ENCODE assay signal across 10 mouse cellular contexts in the genomic region with DNA sequence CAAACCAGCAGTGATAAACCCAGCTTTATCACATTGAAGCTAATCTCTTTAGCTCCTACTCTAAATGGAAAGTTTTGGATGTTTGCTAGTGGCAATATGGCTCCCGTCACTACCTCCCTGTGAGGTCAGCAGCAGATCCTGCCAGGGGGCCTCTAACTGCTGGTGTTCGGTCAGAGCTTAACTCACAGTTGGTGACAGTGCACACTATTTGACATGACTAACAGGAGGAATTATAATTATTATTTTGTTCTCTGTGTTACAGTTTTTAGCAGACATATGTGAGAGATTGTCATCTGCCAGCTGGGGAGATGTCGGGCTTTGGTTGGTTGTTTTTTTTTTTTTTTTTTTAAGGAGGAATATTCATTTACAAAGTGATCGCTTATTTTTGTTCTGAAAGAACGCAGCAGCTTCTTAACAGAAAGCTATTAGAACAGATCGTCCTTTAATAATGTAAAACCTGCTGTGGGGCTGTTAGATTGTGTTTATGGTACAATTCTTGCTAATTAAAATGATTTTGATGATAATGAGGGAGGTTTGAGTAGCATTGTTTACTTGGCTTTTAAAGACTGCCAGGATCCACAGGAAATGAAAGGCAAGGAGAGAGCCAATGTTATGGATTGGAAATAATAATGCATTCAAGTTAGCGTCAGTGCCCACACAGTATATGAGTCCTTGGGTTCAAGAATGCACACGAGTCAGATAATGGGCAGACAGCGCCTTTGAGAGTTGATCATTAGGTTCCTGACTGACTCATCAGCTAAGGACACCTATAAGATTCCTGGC.
DNase-seq lines count a peak whose midpoint lies in the region; ATAC-seq and TF ChIP-seq lines count a peak whose summit lies in the region.
"Had no signal": no experiment of that assay in that cellular context is flagged by ENCODE, and none has a peak within 500 bp of the region (broad histone marks: within the 10 kb centered on the region; RNA-seq: fewer than 3 reads in every experiment).

No protein-coding gene starts in this region.

- H3K9me3 ChIP-seq in heart, postnatal 0 days (replicated peaks; ENCODE audit: control insufficient read depth, low read length) = no peaks in the 10 kb centered on the region
- no peaks in the 10 kb centered on the region for H3K9me3 ChIP-seq in lung, postnatal 0 days (ENCODE audit: low read length)
- H3K9me3 ChIP-seq in forebrain, embryonic 12.5 days = no peaks in the 10 kb centered on the region
- no peaks in the 10 kb centered on the region for H3K9me3 ChIP-seq in limb, embryonic 13.5 days

- H3K4me2 ChIP-seq in heart, postnatal 0 days (ENCODE audit: low read depth, low read length) = no peak overlapping the region
- H3K4me2 ChIP-seq in lung, postnatal 0 days (replicated peaks; ENCODE audit: low read depth, low read length) = no peak overlapping the region
- no peak overlapping the region for H3K4me2 ChIP-seq in forebrain, embryonic 12.5 days
- 0 out of 2 replicates have a peak overlapping the region, but pooled peaks have one; percentile 21 for H3K4me2 ChIP-seq in limb, embryonic 13.5 days (replicated peaks)

- 69% methylated on average over 9 of the region's 9 CpGs for WGBS in heart, postnatal 0 days
- WGBS in lung, postnatal 0 days = 64% methylated on average over 9 of the region's 9 CpGs
- 65% methylated on average over 9 of the region's 9 CpGs for WGBS in lung, adult 2 months
- WGBS in forebrain, embryonic 12.5 days = 29% methylated on average over 9 of the region's 9 CpGs
- WGBS in limb, embryonic 13.5 days = 33% methylated on average over 9 of the region's 9 CpGs

- no peaks in the 10 kb centered on the region for H3K36me3 ChIP-seq in heart, postnatal 0 days (replicated peaks; ENCODE audit: control insufficient read depth, insufficient read depth, low read length)
- H3K36me3 ChIP-seq in lung, postnatal 0 days (ENCODE audit: insufficient read depth, low read length) = no peaks in the 10 kb centered on the region
- no peaks in the 10 kb centered on the region for H3K36me3 ChIP-seq in forebrain, embryonic 12.5 days (replicated peaks)
- H3K36me3 ChIP-seq in limb, embryonic 13.5 days = no peaks in the 10 kb centered on the region; the same call in 1 of the 2 replicates

- peak overlapping the region; percentile 23; the same call in 1 of the 2 replicates for H3K27ac ChIP-seq in heart, postnatal 0 days (ENCODE audit: low read depth)
- peak overlapping the region; percentile 55; the same call in 1 of the 2 replicates for H3K27ac ChIP-seq in lung, postnatal 0 days (ENCODE audit: low read length)
- no peak overlapping the region for H3K27ac ChIP-seq in forebrain, embryonic 12.5 days
- H3K27ac ChIP-seq in limb, embryonic 13.5 days = no peak overlapping the region

- no peak for TF ChIP-seq EP300 in heart, postnatal 0 days (IDR thresholded peaks at IDR 0.05; ENCODE audit: low read depth)
- TF ChIP-seq EP300 in lung, postnatal 0 days (IDR thresholded peaks at IDR 0.05) = no peak

- no peak for TF ChIP-seq CTCF in heart, postnatal 0 days (IDR thresholded peaks at IDR 0.05; ENCODE audit: low read depth)
- TF ChIP-seq CTCF in lung, postnatal 0 days (IDR thresholded peaks at IDR 0.05) = no peak
- no peak for TF ChIP-seq CTCF in lung, adult 2 months (IDR thresholded peaks at IDR 0.05; ENCODE audit: insufficient read depth, low read length)

- H3K9ac ChIP-seq in heart, postnatal 0 days (replicated peaks; ENCODE audit: low read depth, low read length) = no peak overlapping the region
- H3K9ac ChIP-seq in lung, postnatal 0 days (replicated peaks; ENCODE audit: low read depth) = no peak overlapping the region
- no peak overlapping the region for H3K9ac ChIP-seq in forebrain, embryonic 12.5 days
- no peak overlapping the region for H3K9ac ChIP-seq in limb, embryonic 13.5 days

- DNase-seq in heart, postnatal 0 days (ENCODE audit: low spot score) = no peak
- DNase-seq in heart, postnatal 4 days = no peak
- DNase-seq in lung, postnatal 0 days (ENCODE audit: low spot score) = peak; percentile 66
- no peak for DNase-seq in lung, adult 2 months
- DNase-seq in urinary bladder, adult 2 months (ENCODE audit: low spot score) = no peak
- DNase-seq: cerebellum, postnatal 10 days; kidney, postnatal 36 days; right cerebral cortex, postnatal 14 days had no signal

- no peaks in the 10 kb centered on the region for H3K4me1 ChIP-seq in heart, postnatal 0 days (ENCODE audit: control insufficient read depth, insufficient read depth)
- peaks cover 4% of the 10 kb centered on the region; the same call in 1 of the 2 replicates for H3K4me1 ChIP-seq in lung, postnatal 0 days (ENCODE audit: insufficient read depth, low read depth, low read length)
- H3K4me1 ChIP-seq in lung, adult 2 months (ENCODE audit: control insufficient read depth, insufficient read depth, low read length) = peaks cover 2% of the 10 kb centered on the region
- H3K4me1 ChIP-seq in forebrain, embryonic 12.5 days = peaks cover 13% of the 10 kb centered on the region
- H3K4me1 ChIP-seq in limb, embryonic 13.5 days = peaks cover 23% of the 10 kb centered on the region

- ATAC-seq in heart, postnatal 0 days (ENCODE audit: insufficient read depth, low read depth) = no peak
- peak; percentile 76 for ATAC-seq in lung, postnatal 0 days
- ATAC-seq in forebrain, embryonic 12.5 days (ENCODE audit: low FRiP score) = peak; percentile 41; the same call in 1 of the 2 replicates
- ATAC-seq in limb, embryonic 13.5 days (ENCODE audit: low FRiP score, low read depth) = 0 out of 2 replicates have a peak, but pooled peaks have one; percentile 17

- TF ChIP-seq POLR2A in lung, adult 2 months (IDR thresholded peaks at IDR 0.05; ENCODE audit: borderline replicate concordance, extremely low read depth, low read depth, low read length) = no peak

- H3K4me3 ChIP-seq in heart, postnatal 0 days (ENCODE audit: low read depth, low read length) = no peak overlapping the region
- H3K4me3 ChIP-seq in lung, postnatal 0 days (ENCODE audit: low read depth, low read length) = no peak overlapping the region
- no peak overlapping the region for H3K4me3 ChIP-seq in lung, adult 2 months (replicated peaks; ENCODE audit: extremely low read depth, low read depth, low read length)
- H3K4me3 ChIP-seq in forebrain, embryonic 12.5 days (replicated peaks) = no peak overlapping the region
- H3K4me3 ChIP-seq in limb, embryonic 13.5 days = no peak overlapping the region

- no peaks in the 10 kb centered on the region for H3K27me3 ChIP-seq in heart, postnatal 0 days (ENCODE audit: control insufficient read depth, insufficient read depth, low read length)
- H3K27me3 ChIP-seq in lung, postnatal 0 days (replicated peaks; ENCODE audit: insufficient read depth, low read length) = no peaks in the 10 kb centered on the region
- 0 out of 2 replicates have a peak, but pooled peaks cover 10% of the 10 kb centered on the region for H3K27me3 ChIP-seq in forebrain, embryonic 12.5 days
- H3K27me3 ChIP-seq in limb, embryonic 13.5 days = peaks cover 13% of the 10 kb centered on the region

Comparison
In these comparisons a context has a peak if more than half of its experiments do, and no peak if none do; other contexts are left out.
1. H3K27ac ChIP-seq: peak in heart, postnatal 0 days (single experiment) and lung, postnatal 0 days (single experiment); none in forebrain, embryonic 12.5 days (single experiment) and limb, embryonic 13.5 days (single experiment).